Mouse (Mus musculus) stomach, postnatal 0 days (tissue): Measurements from ENCODE around the gene Stk33. TPM values are rescaled to one million over a fixed set of nuclear protein-coding genes. Genes with fewer than 3 reads are reported as not detected.

ENCODE experiments used
- ATAC-seq: fragments of 200-750 bp; cut with Nextera tagmentation; 2 replicates; pipeline ENCODE4 v1.8.0; 2017; ENCODE audit not compliant: low FRiP score, low TSS enrichment
- DNase-seq: peaks from one replicate; pipeline ENCODE4 v3.0.0-alpha.2; 2016; ENCODE audit warnings: low spot score
- H3K27ac ChIP-seq: fragments of 300-500 bp; sonication (generic); replicated peaks from 2 replicates; pipeline ENCODE4 v1.5.1; 2014; ENCODE audit warnings: mild to moderate bottlenecking, control low read depth
- H3K27me3 ChIP-seq: fragments of 300-500 bp; sonication (generic); 2 replicates; pipeline ENCODE4 v1.6.1; 2014; ENCODE audit warnings: low read length; ENCODE audit not compliant: control insufficient read depth, insufficient read depth
- H3K36me3 ChIP-seq: fragments of 300-500 bp; sonication (generic); 2 replicates; pipeline ENCODE4 v1.6.1; 2014; ENCODE audit warnings: low read length, mixed read lengths; ENCODE audit not compliant: control insufficient read depth, insufficient read depth
- H3K4me1 ChIP-seq: fragments of 300-500 bp; sonication (generic); replicated peaks from 2 replicates; pipeline ENCODE4 v1.6.1; 2014; ENCODE audit warnings: antibody characterized with exemption; ENCODE audit not compliant: control insufficient read depth, insufficient read depth
- H3K4me2 ChIP-seq: fragments of 300-500 bp; sonication (generic); replicated peaks from 2 replicates; pipeline ENCODE4 v1.6.1; 2014; ENCODE audit warnings: low read depth, mild to moderate bottlenecking, control low read depth, moderate library complexity
- H3K4me3 ChIP-seq: fragments of 300-500 bp; sonication (generic); 2 replicates; pipeline ENCODE4 v1.5.1; 2014; ENCODE audit warnings: low read depth, low read length, control low read depth
- H3K9ac ChIP-seq: fragments of 300-500 bp; sonication (generic); 2 replicates; pipeline ENCODE4 v1.6.1; 2014; ENCODE audit warnings: mild to moderate bottlenecking, low read length, control low read depth, mixed read lengths
- H3K9me3 ChIP-seq: fragments of 300-500 bp; sonication (generic); 2 replicates; pipeline ENCODE4 v1.6.1; 2016; ENCODE audit warnings: low read length; ENCODE audit not compliant: control insufficient read depth
- CTCF ChIP-seq: IDR thresholded peaks from 2 replicates; pipeline ENCODE4 v1.5.1; 2016; ENCODE audit warnings: antibody characterized with exemption, low read depth, mild to moderate bottlenecking, moderate library complexity
- EP300 ChIP-seq: optimal IDR thresholded peaks from 2 replicates; pipeline ENCODE3; 2016; ENCODE audit warnings: antibody characterized with exemption
- WGBS: fragments of 180-500 bp; shearing (Covaris S2); extraction: QIAGEN DNeasy Blood & Tissue Kit; methylation state at CpG from one replicate; pipeline ENCODE4 v1.1.7; 2014; 5-methylcytosine and 5-hydroxymethylcytosine counted together
- polyA plus RNA-seq: library from polyadenylated mRNA; unstranded; fragments of >200 nt; fragmentation: Nextera tagmentation; extraction: Ambion mirVana; gene quantifications from 2 replicates; pipeline ENCODE4 v1.2.1, GENCODE M21; 2015

Stk33 gene
- polyA plus RNA-seq, 1 experiment from 2014 or later, result 0.29 TPM

GRCm38 (mm10) chr7:109275151-109275550 is 163.7 kb downstream of the Stk33 start:
- no peaks in the 10 kb centered on the region for H3K9me3 ChIP-seq
- DNase-seq (peak; percentile 7), ATAC-seq (no peak)
- no peak overlapping the region for H3K27ac ChIP-seq
- H3K4me1 ChIP-seq, result no peaks in the 10 kb centered on the region
- H3K4me3 ChIP-seq, result no peak overlapping the region
- 75% methylated on average over 3 of the region's 3 CpGs for WGBS
- no peak overlapping the region for H3K9ac ChIP-seq
- H3K36me3 ChIP-seq, result no peaks in the 10 kb centered on the region
- H3K27me3 ChIP-seq, result no peaks in the 10 kb centered on the region
- H3K4me2 ChIP-seq, result no peak overlapping the region
- no peak for TF ChIP-seq EP300
- no peak for TF ChIP-seq CTCF

GRCm38 (mm10) chr7:109274289-109274688 is 164.6 kb downstream of the Stk33 start:
- H3K9me3 ChIP-seq, result no peaks in the 10 kb centered on the region
- TF ChIP-seq EP300 (no peak), CTCF (no peak)
- no peak overlapping the region for H3K9ac ChIP-seq
- no peak overlapping the region for H3K4me2 ChIP-seq
- ATAC-seq, result no peak
- H3K4me1 ChIP-seq, result no peaks in the 10 kb centered on the region
- DNase-seq, result peak; percentile 9
- no peak overlapping the region for H3K4me3 ChIP-seq
- no peaks in the 10 kb centered on the region for H3K27me3 ChIP-seq
- 55% methylated on average over 3 of the region's 3 CpGs for WGBS
- no peak overlapping the region for H3K27ac ChIP-seq
- no peaks in the 10 kb centered on the region for H3K36me3 ChIP-seq

GRCm38 (mm10) chr7:109269046-109269445 is 169.8 kb downstream of the Stk33 start:
- Histone ChIP-seq H3K9ac (no peak overlapping the region), H3K27me3 (no peaks in the 10 kb centered on the region), H3K36me3 (no peaks in the 10 kb centered on the region), H3K9me3 (no peaks in the 10 kb centered on the region), H3K4me1 (no peaks in the 10 kb centered on the region), H3K4me3 (no peak overlapping the region), H3K4me2 (no peak overlapping the region), H3K27ac (no peak overlapping the region)
- DNase-seq, result no peak
- WGBS, result 64% methylated on average over 4 of the region's 4 CpGs
- TF ChIP-seq CTCF (no peak), EP300 (no peak)
- ATAC-seq, result no peak

GRCm38 (mm10) chr7:109267370-109267769 is 171.5 kb downstream of the Stk33 start:
- TF ChIP-seq EP300, result no peak
- TF ChIP-seq CTCF, result no peak
- no peak for DNase-seq
- Histone ChIP-seq H3K36me3 (no peaks in the 10 kb centered on the region), H3K9ac (no peak overlapping the region), H3K27ac (no peak overlapping the region), H3K4me2 (no peak overlapping the region), H3K9me3 (no peaks in the 10 kb centered on the region), H3K27me3 (no peaks in the 10 kb centered on the region), H3K4me3 (no peak overlapping the region), H3K4me1 (no peaks in the 10 kb centered on the region)
- WGBS, result 65% methylated on average over 4 of the region's 4 CpGs
- no peak for ATAC-seq

- Histone ChIP-seq H3K4me1 (no peaks in the 10 kb centered on the region), H3K9me3 (no peaks in the 10 kb centered on the region), H3K4me2 (no peak overlapping the region), H3K27me3 (no peaks in the 10 kb centered on the region), H3K36me3 (no peaks in the 10 kb centered on the region), H3K9ac (no peak overlapping the region), H3K27ac (no peak overlapping the region), H3K4me3 (no peak overlapping the region)
- ATAC-seq, result no peak
- TF ChIP-seq CTCF (no peak), EP300 (no peak)
- 47% methylated on average over 1 of the region's 1 CpGs for WGBS
- no peak for DNase-seq
Observed at GRCm38 (mm10) chr7:109266181-109266580, 172.7 kb downstream of the Stk33 start.

GRCm38 (mm10) chr7:109265606-109266005 is 173.3 kb downstream of the Stk33 start:
- Histone ChIP-seq H3K4me3 (no peak overlapping the region), H3K9me3 (no peaks in the 10 kb centered on the region), H3K4me2 (no peak overlapping the region), H3K9ac (no peak overlapping the region), H3K4me1 (no peaks in the 10 kb centered on the region), H3K27me3 (no peaks in the 10 kb centered on the region), H3K27ac (no peak overlapping the region), H3K36me3 (no peaks in the 10 kb centered on the region)
- 84% methylated on average over 5 of the region's 5 CpGs for WGBS
- DNase-seq, result no peak
- TF ChIP-seq EP300 (no peak), CTCF (no peak)
- no peak for ATAC-seq
